Mouse (Mus musculus): ENCODE data around the gene Zfp704. TPM values are rescaled to one million over a fixed set of nuclear protein-coding genes. Genes with fewer than 3 reads are reported as not detected.
A peak's percentile ranks its signal among the peaks of the same experiment; 100 is the strongest.

Zfp704 gene
- polyA plus RNA-seq, 1 experiment = 15.1 TPM

DNA sequence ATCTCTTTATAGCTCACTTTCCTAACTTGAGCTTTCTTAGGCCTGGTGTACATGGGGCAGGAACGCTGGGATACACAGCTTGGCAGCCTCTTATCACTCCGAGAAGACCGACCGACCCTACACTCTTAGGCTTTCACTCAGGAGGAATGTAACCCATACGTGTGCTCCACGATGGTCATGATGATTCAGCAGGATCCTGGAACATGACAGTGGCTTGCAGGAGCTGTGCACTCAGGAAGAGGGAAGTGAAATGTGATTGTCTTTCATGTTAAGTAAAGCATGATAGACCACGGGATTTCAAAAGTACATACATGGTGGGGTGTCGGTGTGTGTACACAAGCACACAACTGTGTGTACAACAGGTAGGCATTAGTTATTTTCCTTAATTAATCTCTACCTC, 94.4 kb downstream of the Zfp704 start:
- Histone ChIP-seq H3K4me1 (ENCODE audit: control insufficient read depth, insufficient read depth, low read length) (no peaks in the 10 kb centered on the region; the same call in 1 of the 2 replicates), H3K27ac (ENCODE audit: insufficient read depth, low read length) (no peak overlapping the region), H3K4me3 (ENCODE audit: insufficient read depth, low read length) (no peak overlapping the region)
- no peak for TF ChIP-seq POLR2A (IDR thresholded peaks at IDR 0.05; ENCODE audit: extremely low read depth, insufficient read depth, low read length)
- TF ChIP-seq CTCF (IDR thresholded peaks at IDR 0.05; ENCODE audit: extremely low read depth, insufficient read depth, low read length) = no peak

DNA sequence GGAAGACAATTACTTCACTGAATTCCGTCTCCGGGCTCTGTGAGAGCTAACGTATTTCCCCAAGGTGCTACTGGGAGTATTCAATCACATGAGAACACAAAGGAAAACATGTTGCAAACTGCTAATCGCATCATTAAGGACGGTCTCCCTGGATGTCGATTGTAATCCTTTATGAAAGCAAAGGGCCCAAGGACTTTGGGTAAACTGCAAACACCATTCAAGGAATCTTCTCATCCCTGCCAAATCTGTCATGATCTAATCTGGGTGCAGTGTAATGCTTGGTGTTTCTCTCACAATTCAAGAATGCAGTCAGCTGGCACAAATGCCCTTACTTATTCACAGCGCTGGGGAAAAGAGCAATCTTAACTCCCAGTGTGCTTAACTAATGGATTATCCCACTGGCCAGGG, 96.2 kb downstream of the Zfp704 start:
- Histone ChIP-seq H3K27ac (ENCODE audit: insufficient read depth, low read length) (no peak overlapping the region), H3K4me1 (ENCODE audit: control insufficient read depth, insufficient read depth, low read length) (no peaks in the 10 kb centered on the region; the same call in 1 of the 2 replicates), H3K4me3 (ENCODE audit: insufficient read depth, low read length) (no peak overlapping the region)
- TF ChIP-seq POLR2A (IDR thresholded peaks at IDR 0.05; ENCODE audit: extremely low read depth, insufficient read depth, low read length) (no peak), CTCF (IDR thresholded peaks at IDR 0.05; ENCODE audit: extremely low read depth, insufficient read depth, low read length) (no peak)

- Histone ChIP-seq H3K27ac (ENCODE audit: insufficient read depth, low read length) (no peak overlapping the region), H3K4me3 (ENCODE audit: insufficient read depth, low read length) (no peak overlapping the region), H3K4me1 (ENCODE audit: control insufficient read depth, insufficient read depth, low read length) (no peaks in the 10 kb centered on the region; the same call in 1 of the 2 replicates)
- TF ChIP-seq POLR2A (IDR thresholded peaks at IDR 0.05; ENCODE audit: extremely low read depth, insufficient read depth, low read length) (no peak), CTCF (IDR thresholded peaks at IDR 0.05; ENCODE audit: extremely low read depth, insufficient read depth, low read length) (no peak)
These were observed 97.7 kb downstream of the Zfp704 start for GRCm38 (mm10) chr3:9512199-9512598.

DNA sequence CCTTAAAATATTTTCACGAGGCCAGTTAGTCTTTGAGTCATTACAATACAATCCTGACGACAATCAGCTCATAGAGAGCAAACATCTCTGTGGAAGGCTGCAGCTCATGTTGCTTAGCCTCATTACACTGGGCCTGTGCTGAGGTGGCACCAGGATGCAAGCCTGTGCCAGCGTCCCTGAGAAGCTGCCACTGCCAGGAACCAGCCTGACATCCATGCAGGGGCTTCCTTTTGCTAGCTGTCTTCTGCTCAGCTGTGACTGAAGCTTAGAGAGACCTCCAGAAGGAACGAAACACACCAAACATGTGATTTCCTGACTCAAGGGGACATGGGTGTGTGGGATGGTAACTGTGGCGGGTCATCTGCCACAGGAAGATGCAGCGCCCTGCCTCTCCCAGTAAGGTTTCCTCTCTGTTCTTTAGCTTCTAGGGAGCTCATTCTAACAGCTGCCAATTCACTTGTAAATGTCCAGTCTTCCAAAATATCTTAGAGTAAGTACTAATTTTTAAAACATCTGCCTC, 104.1 kb downstream of the Zfp704 start:
- H3K4me3 ChIP-seq (ENCODE audit: insufficient read depth, low read length) = no peak overlapping the region
- H3K27ac ChIP-seq (ENCODE audit: insufficient read depth, low read length) = no peak overlapping the region
- no peak for TF ChIP-seq POLR2A (IDR thresholded peaks at IDR 0.05; ENCODE audit: extremely low read depth, insufficient read depth, low read length)
- no peak for TF ChIP-seq CTCF (IDR thresholded peaks at IDR 0.05; ENCODE audit: extremely low read depth, insufficient read depth, low read length)
- H3K4me1 ChIP-seq (ENCODE audit: control insufficient read depth, insufficient read depth, low read length) = peaks cover 8% of the 10 kb centered on the region

DNA sequence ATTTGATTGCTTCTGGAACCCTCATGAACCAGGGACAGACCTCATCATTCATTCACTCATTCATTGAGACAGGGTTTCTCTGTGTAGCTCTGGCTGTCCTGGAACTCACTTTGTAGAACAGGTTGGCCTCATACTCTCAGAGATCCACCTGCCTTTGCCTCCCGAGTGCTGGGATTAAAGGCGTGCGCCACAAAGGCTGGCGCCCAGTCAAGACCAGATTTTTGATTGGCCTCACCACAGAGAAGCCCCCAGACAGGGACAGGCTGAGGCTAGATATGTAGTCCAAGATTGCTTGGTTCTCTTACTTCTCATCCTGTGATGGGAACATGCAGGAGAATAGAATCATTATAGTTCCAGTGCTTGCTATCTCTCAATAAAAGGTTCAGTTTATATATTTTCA, 105.5 kb downstream of the Zfp704 start:
- Histone ChIP-seq H3K4me1 (ENCODE audit: control insufficient read depth, insufficient read depth, low read length) (peaks cover 13% of the 10 kb centered on the region), H3K27ac (ENCODE audit: insufficient read depth, low read length) (no peak overlapping the region), H3K4me3 (ENCODE audit: insufficient read depth, low read length) (no peak overlapping the region)
- TF ChIP-seq CTCF (IDR thresholded peaks at IDR 0.05; ENCODE audit: extremely low read depth, insufficient read depth, low read length) = no peak
- TF ChIP-seq POLR2A (IDR thresholded peaks at IDR 0.05; ENCODE audit: extremely low read depth, insufficient read depth, low read length) = no peak

- H3K4me1 ChIP-seq (ENCODE audit: control insufficient read depth, insufficient read depth, low read length) = peaks cover 11% of the 10 kb centered on the region
- H3K4me3 ChIP-seq (ENCODE audit: insufficient read depth, low read length) = no peak overlapping the region
- 0 out of 2 replicates have a peak overlapping the region, but pooled peaks have one; percentile 38 for H3K27ac ChIP-seq (ENCODE audit: insufficient read depth, low read length)
- TF ChIP-seq CTCF (IDR thresholded peaks at IDR 0.05; ENCODE audit: extremely low read depth, insufficient read depth, low read length) (no peak), POLR2A (IDR thresholded peaks at IDR 0.05; ENCODE audit: extremely low read depth, insufficient read depth, low read length) (peak; percentile 36; the same call in 1 of the 2 replicates)
These were observed 109.2 kb downstream of the Zfp704 start for GRCm38 (mm10) chr3:9500725-9501124.

DNA sequence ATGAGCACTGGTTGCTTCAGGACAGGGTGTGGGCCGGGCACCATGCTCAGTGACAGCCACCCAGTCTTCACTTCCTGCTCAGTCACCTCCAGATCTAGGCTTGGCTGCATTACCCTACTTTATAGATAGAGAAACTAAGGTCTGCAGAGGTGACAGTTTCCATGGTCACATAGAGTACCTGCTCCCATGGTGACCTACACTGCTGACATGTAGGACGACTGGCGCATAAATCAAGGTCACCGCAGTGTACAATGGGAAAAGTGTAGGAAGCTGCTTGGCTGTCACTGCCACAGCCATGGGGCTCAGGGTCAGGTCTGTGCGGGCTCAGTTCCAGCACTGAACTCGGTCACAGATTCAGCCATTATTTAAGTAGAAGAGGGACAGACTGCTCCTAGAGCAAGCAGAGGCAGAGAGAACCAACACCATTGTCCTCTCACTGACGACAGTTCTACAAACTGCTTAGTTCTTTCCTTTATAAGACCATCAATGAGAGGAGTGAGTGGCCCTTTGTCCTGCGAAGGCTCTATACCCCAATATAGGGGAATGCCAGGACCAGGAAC, 109.8 kb downstream of the Zfp704 start:
- Histone ChIP-seq H3K4me1 (ENCODE audit: control insufficient read depth, insufficient read depth, low read length) (peaks cover 8% of the 10 kb centered on the region), H3K4me3 (ENCODE audit: insufficient read depth, low read length) (no peak overlapping the region), H3K27ac (ENCODE audit: insufficient read depth, low read length) (peak overlapping the region; percentile 85)
- TF ChIP-seq CTCF (IDR thresholded peaks at IDR 0.05; ENCODE audit: extremely low read depth, insufficient read depth, low read length) = no peak
- TF ChIP-seq POLR2A (IDR thresholded peaks at IDR 0.05; ENCODE audit: extremely low read depth, insufficient read depth, low read length) = no peak

DNA sequence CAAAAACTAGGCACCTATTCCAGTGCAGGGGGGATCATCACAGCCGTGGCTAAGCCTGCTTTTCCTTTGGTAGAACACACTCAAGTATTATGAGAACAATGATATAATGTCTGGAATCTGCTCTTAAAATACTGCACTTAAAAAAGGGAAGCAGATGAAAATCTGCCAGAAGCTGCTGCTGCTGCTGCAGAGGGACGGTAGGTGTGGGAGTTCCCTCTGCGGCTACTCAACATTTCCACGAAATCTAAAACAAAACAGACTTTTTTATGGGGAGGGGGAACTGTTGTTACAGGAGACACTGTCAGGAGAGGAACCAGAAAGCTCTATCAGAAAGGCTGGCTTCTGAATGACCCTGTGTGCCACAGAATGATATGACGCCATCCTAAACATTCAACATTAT, 110.4 kb downstream of the Zfp704 start:
- no peak overlapping the region for H3K4me3 ChIP-seq (ENCODE audit: insufficient read depth, low read length)
- H3K27ac ChIP-seq (ENCODE audit: insufficient read depth, low read length) = peak overlapping the region; percentile 85; the same call in 1 of the 2 replicates
- H3K4me1 ChIP-seq (ENCODE audit: control insufficient read depth, insufficient read depth, low read length) = peaks cover 8% of the 10 kb centered on the region

GRCm38 (mm10) chr3:9497260-9497659, 112.6 kb downstream of the Zfp704 start:
- H3K27ac ChIP-seq (ENCODE audit: insufficient read depth, low read length) = no peak overlapping the region
- TF ChIP-seq POLR2A (IDR thresholded peaks at IDR 0.05; ENCODE audit: extremely low read depth, insufficient read depth, low read length) (no peak), CTCF (IDR thresholded peaks at IDR 0.05; ENCODE audit: extremely low read depth, insufficient read depth, low read length) (no peak)
- peaks cover 9% of the 10 kb centered on the region for H3K4me1 ChIP-seq (ENCODE audit: control insufficient read depth, insufficient read depth, low read length)
- H3K4me3 ChIP-seq (ENCODE audit: insufficient read depth, low read length) = no peak overlapping the region

More for the DNA sequence above, 110.4 kb downstream of the Zfp704 start:
- TF ChIP-seq CTCF (IDR thresholded peaks at IDR 0.05; ENCODE audit: extremely low read depth, insufficient read depth, low read length) = no peak
- TF ChIP-seq POLR2A (IDR thresholded peaks at IDR 0.05; ENCODE audit: extremely low read depth, insufficient read depth, low read length) = no peak

DNA sequence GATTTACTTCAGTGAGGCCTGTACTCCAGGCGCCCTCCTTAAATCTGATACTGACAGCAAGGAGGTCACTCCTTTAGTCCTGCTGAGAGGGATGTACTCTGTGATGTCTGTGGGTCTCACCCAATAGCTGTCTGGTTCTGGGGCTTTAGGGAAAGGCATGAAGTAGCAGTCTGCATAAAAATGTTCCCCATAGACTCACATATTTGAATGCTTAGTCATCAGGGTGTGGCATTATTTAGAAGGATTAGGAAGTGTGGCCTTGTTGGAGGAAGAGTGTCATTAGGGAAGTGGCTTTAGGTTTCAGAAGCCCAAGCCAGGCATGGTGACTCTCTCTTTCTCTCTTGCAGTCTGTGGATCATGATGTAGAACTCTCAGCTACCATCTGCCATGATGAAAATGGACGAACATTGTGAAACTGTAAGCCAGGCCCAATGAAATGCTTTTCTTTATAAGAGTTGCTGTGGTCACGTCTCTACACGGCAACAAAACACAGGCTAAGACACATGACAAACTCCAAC, 118.1 kb downstream of the Zfp704 start:
- Histone ChIP-seq H3K4me3 (ENCODE audit: insufficient read depth, low read length) (no peak overlapping the region), H3K4me1 (ENCODE audit: control insufficient read depth, insufficient read depth, low read length) (peaks cover 1% of the 10 kb centered on the region; the same call in 1 of the 2 replicates), H3K27ac (ENCODE audit: insufficient read depth, low read length) (no peak overlapping the region)
- TF ChIP-seq POLR2A (IDR thresholded peaks at IDR 0.05; ENCODE audit: extremely low read depth, insufficient read depth, low read length) (no peak), CTCF (IDR thresholded peaks at IDR 0.05; ENCODE audit: extremely low read depth, insufficient read depth, low read length) (no peak)

Measured in cortical plate, adult 2 months (tissue).